Mouse (Mus musculus): ENCODE results near the gene Srp14.

- TF ChIP-seq POLR2A (IDR thresholded peaks at IDR 0.05; ENCODE audit: borderline replicate concordance, low read depth, low read length): no peak
- no peak for TF ChIP-seq CTCF (IDR thresholded peaks at IDR 0.05; ENCODE audit: low read depth, low read length)
Observed at GRCm38 (mm10) chr2:118483032-118483431, 3.5 kb upstream of the Srp14 start.
